Mouse (Mus musculus) neural tube, embryonic 12.5 days (tissue): ENCODE measurements around the gene Adrb1. TPM values are rescaled to one million over a fixed set of nuclear protein-coding genes. Genes with fewer than 3 reads are reported as not detected.

ENCODE experiments used
- ATAC-seq: fragments of 200-750 bp; cut with Nextera tagmentation; 2 replicates; pipeline ENCODE4 v1.8.0; 2017; ENCODE audit warnings: low read depth, mild to moderate bottlenecking, moderate TSS enrichment, moderate library complexity; ENCODE audit not compliant: low FRiP score
- H3K27ac ChIP-seq: fragments of 300-500 bp; sonication (generic); 2 replicates; pipeline ENCODE4 v1.5.1; 2016
- H3K27me3 ChIP-seq: fragments of 300-500 bp; sonication (generic); replicated peaks from 2 replicates; pipeline ENCODE4 v1.6.1; 2016; ENCODE audit warnings: mild to moderate bottlenecking
- H3K36me3 ChIP-seq: fragments of 300-500 bp; sonication (generic); 2 replicates; pipeline ENCODE4 v1.6.1; 2016; ENCODE audit warnings: mild to moderate bottlenecking
- H3K4me1 ChIP-seq: fragments of 300-500 bp; sonication (generic); 2 replicates; pipeline ENCODE4 v1.6.1; 2016
- H3K4me2 ChIP-seq: fragments of 300-500 bp; sonication (generic); replicated peaks from 2 replicates; pipeline ENCODE4 v1.6.1; 2016; ENCODE audit warnings: mild to moderate bottlenecking
- H3K4me3 ChIP-seq: fragments of 300-500 bp; sonication (generic); 2 replicates; pipeline ENCODE4 v1.5.1; 2016
- H3K9ac ChIP-seq: fragments of 300-500 bp; sonication (generic); 2 replicates; pipeline ENCODE4 v1.6.1; 2016; ENCODE audit warnings: mild to moderate bottlenecking
- H3K9me3 ChIP-seq: fragments of 300-500 bp; sonication (generic); 2 replicates; pipeline ENCODE4 v1.6.1; 2016; ENCODE audit warnings: mild to moderate bottlenecking
- WGBS: fragments of 180-500 bp; shearing (Covaris S2); methylation state at CpG from one replicate; pipeline ENCODE4 v1.1.7; 2016; 5-methylcytosine and 5-hydroxymethylcytosine counted together
- polyA plus RNA-seq: library from polyadenylated mRNA; unstranded; fragments of >200 nt; fragmentation: Nextera tagmentation; extraction: Ambion mirVana; gene quantifications from 2 replicates; pipeline ENCODE4 v1.2.1, GENCODE M21; 2016

Adrb1 gene
- polyA plus RNA-seq, 1 experiment from 2014 or later: 0.30 TPM

DNA sequence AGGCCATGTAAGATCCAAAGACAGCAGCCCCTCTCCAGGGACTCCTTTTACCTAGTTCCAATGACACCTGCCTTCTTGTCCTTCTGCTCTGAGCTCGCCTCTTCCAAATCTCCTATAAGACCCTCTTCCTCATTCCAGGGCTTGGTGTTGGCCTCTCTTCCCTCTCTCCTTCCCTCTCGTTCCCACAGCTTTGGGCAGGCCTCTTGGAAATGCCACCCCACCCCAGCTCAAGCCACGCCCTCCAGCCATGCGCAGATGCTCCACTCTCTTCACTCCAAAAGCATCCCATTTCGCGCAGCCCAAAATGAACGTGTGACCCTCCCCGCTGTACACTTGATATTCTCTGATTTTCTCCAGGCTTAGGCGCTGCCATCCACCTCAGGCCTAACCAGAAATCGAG is 34.3 kb upstream of the Adrb1 start:
- ATAC-seq: no peak
- no peak overlapping the region for H3K4me2 ChIP-seq
- 81% methylated on average over 10 of the region's 10 CpGs for WGBS

DNA sequence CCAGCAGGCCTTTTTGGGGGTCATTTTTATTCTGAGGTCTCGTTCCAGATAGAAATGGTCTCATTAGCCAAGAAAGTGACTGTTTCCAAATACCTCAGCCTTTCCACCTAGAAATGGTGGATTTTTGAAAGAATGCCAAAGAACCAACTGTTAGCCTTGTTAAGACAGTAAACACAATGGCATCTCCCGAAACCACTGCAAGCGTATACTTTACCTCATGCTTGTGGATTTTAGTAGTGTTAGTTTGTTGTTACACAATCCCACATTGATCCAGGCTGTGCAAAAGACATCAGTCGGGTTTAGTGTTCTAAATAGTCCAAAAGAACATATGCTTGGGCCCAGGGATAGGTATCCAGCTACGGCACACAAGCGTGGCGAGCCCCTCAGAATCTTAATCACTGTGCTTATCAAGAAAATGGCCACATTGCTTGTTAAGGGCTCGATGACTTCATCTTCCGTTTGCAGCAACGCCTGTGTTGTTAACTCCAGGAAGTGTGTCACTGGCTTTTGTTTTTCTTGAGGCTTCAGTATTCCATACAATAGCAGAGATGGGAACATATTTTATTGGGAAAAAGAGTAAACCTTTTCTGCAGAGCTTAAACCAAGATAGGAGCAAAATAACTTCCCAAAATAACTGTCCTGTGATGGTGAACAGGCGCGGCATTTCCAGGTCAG is 33.2 kb upstream of the Adrb1 start:
- no peak for ATAC-seq
- no peaks in the 10 kb centered on the region for H3K4me1 ChIP-seq
- no peak overlapping the region for H3K9ac ChIP-seq
- H3K4me2 ChIP-seq: no peak overlapping the region
- no peaks in the 10 kb centered on the region for H3K36me3 ChIP-seq
- WGBS: 83% methylated on average over 12 of the region's 12 CpGs
- H3K4me3 ChIP-seq: no peak overlapping the region
- no peaks in the 10 kb centered on the region for H3K9me3 ChIP-seq
- H3K27ac ChIP-seq: no peak overlapping the region
- no peaks in the 10 kb centered on the region for H3K27me3 ChIP-seq

More for the DNA sequence above, 34.3 kb upstream of the Adrb1 start:
- no peaks in the 10 kb centered on the region for H3K36me3 ChIP-seq
- H3K27me3 ChIP-seq: no peaks in the 10 kb centered on the region
- no peaks in the 10 kb centered on the region for H3K9me3 ChIP-seq
- no peak overlapping the region for H3K9ac ChIP-seq
- no peak overlapping the region for H3K27ac ChIP-seq
- no peak overlapping the region for H3K4me3 ChIP-seq
- no peaks in the 10 kb centered on the region for H3K4me1 ChIP-seq

DNA sequence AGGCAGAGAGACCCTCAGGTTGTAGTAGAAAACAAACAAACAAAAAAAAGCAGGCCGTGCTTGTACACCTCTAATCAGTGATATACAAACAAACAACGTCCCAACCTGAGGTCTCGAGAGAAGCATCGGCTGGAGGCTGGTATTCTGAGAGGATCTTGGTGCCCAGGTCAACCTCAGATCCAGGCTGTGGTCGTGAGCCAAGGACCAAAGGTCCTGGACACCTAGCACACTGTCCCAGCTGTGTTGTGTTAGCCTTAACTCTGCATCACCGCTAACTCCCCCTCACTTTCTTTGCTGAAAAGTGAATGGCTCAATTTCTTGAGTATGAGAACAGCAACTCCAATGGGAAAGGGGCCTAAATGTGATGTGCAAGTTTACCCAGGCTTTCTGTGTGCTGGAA is 32.5 kb upstream of the Adrb1 start:
- no peak overlapping the region for H3K27ac ChIP-seq
- no peak for ATAC-seq

DNA sequence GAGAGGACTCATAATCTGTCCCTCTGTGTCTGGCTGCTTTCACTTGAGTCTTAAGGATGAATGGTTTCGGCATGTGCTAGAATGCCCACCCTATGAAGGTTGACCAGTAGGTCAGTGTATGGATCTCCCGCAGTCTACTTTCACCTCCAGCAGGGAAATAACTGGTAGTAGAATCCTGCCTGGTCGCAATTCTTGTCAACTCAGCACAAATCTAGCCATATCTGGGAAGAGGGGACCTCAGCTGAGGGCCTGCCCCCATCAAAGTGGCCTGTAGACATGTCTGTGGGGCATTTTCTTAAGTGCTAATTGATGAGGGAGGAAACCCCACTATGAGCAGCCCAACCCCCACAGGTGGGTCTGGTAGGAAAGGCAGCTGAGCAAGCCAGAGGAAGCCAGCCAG is 30.9 kb upstream of the Adrb1 start:
- H3K27ac ChIP-seq: no peak overlapping the region
- no peak for ATAC-seq
- no peak overlapping the region for H3K9ac ChIP-seq
- WGBS: 85% methylated on average over 3 of the region's 3 CpGs
- no peaks in the 10 kb centered on the region for H3K27me3 ChIP-seq
- no peak overlapping the region for H3K4me2 ChIP-seq
- H3K4me1 ChIP-seq: no peaks in the 10 kb centered on the region
- no peaks in the 10 kb centered on the region for H3K36me3 ChIP-seq
- H3K4me3 ChIP-seq: no peak overlapping the region
- no peaks in the 10 kb centered on the region for H3K9me3 ChIP-seq

More for the DNA sequence above, 32.5 kb upstream of the Adrb1 start:
- no peaks in the 10 kb centered on the region for H3K27me3 ChIP-seq
- H3K4me1 ChIP-seq: no peaks in the 10 kb centered on the region
- H3K4me3 ChIP-seq: no peak overlapping the region
- H3K9ac ChIP-seq: no peak overlapping the region
- no peaks in the 10 kb centered on the region for H3K36me3 ChIP-seq
- whole genome bisulfite sequencing: 86% methylated on average over 6 of the region's 6 CpGs
- no peak overlapping the region for H3K4me2 ChIP-seq
- H3K9me3 ChIP-seq: no peaks in the 10 kb centered on the region

DNA sequence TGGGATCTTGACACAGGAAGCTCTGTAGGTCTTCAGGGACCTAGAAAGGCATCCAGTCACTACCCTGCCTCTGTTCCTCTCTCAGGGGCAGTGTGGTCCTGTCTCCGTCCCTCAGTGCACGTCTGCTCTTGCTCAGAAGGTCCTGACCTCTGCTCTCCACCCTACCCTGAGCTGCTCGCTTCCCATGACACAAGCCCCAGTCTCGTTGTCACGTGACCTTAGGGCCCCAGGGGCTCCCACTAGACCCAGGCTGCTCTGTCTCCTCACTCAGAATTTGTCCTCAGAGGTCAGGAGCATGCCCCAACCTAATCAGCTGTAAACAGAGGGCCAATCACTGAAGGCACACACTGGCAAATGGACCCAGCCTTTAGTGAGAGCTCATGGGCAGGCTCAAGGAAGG is 29.5 kb upstream of the Adrb1 start:
- Histone ChIP-seq H3K4me3 (no peak overlapping the region), H3K36me3 (no peaks in the 10 kb centered on the region), H3K27ac (no peak overlapping the region), H3K9me3 (no peaks in the 10 kb centered on the region), H3K4me2 (no peak overlapping the region), H3K27me3 (no peaks in the 10 kb centered on the region), H3K9ac (no peak overlapping the region), H3K4me1 (no peaks in the 10 kb centered on the region)
- 21% methylated on average over 5 of the region's 5 CpGs for WGBS
- no peak for ATAC-seq

DNA sequence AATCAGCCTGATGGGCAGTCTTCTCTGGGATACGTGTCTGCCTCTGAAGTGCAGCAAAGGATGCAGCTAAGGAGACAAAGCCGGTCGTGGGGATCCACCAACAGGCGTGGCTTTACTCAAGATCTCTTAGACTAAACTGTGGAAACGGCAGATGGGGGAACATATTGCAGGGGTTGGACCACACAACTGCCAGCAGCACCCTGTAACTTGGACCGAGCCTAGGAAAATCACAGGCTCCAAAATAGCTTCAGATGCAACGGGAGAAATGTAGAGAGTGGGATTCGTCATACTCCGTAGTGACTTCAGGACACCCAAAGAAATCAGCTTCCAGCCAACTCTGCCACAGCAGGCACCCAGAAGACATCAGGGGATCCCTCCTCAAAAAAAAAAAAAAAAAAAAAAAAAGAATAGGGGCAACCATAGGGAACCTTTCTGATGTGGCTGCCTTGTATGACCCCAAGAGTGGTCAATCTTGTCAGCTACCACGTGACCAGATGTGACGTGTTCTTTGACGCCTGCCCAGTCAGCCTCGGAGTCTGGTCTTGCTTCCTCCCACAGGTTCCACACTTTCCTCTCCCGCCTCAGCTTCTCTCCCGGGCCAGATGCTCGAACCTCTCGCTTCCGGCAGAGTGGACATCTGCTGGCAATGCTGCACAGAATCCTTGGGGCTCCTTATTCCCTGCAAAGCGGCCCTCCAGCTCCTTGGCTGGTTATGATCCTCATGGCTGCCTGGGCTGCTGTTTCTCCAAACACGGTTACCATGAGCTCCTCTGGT is 24.4 kb upstream of the Adrb1 start:
- no peaks in the 10 kb centered on the region for H3K4me1 ChIP-seq
- H3K4me2 ChIP-seq: no peak overlapping the region
- no peak for ATAC-seq
- no peak overlapping the region for H3K27ac ChIP-seq
- no peak overlapping the region for H3K4me3 ChIP-seq
- no peaks in the 10 kb centered on the region for H3K9me3 ChIP-seq
- H3K9ac ChIP-seq: no peak overlapping the region
- no peaks in the 10 kb centered on the region for H3K27me3 ChIP-seq
- 93% methylated on average over 20 of the region's 20 CpGs for WGBS
- H3K36me3 ChIP-seq: no peaks in the 10 kb centered on the region

DNA sequence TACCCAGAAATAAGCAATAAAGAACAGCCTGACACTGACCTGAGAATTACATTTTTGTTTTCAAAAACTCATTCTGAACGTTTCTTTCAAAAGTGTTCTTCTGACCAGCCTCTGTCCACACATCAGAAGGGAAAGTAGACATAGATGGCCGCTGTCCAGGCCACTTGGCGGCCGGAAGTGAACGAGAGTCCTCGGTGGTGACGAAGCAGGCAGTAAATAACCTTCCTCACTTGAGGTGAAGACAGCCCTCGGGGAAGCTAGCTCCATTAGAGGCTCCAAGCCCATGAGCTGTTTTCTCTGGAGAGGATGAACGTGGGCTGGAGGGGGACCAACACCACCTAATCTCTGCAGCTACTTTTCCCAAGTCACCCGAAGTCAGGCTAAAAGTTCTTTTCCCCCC is 21.2 kb upstream of the Adrb1 start:
- Histone ChIP-seq H3K27me3 (no peaks in the 10 kb centered on the region), H3K9me3 (no peaks in the 10 kb centered on the region), H3K9ac (no peak overlapping the region), H3K4me1 (no peaks in the 10 kb centered on the region), H3K36me3 (no peaks in the 10 kb centered on the region), H3K27ac (no peak overlapping the region), H3K4me2 (no peak overlapping the region), H3K4me3 (no peak overlapping the region)
- ATAC-seq: no peak
- 62% methylated on average over 10 of the region's 10 CpGs for WGBS

DNA sequence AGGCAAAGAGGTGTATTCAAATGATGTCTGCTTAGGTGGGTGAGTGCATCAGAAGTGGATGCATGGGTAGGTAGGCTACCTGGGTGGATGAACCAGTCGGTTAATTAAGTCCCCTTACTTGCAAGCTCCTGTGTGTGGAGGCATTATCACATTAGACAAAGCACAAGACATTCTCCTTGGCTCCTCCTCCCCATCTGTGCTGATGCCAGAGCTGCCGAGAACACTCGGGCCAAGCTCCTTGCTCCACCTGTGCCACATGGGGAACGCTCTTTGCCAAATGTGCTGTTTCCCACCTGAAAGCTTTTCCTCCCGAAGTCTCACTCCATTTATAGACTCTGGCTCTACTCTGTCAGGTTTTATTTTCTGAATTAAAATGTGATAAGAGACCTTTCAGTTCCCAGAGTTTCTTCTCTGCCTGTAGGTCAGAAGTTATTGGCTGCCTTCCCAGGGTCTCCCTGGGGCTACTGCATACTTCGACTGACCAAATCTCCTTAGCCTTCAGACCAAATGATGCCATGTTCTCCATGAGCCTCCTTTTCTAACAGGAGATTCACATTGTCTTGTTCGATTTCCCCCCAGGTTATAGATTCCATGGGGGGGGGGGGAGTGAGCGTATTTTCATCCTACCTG is 20.5 kb upstream of the Adrb1 start:
- Histone ChIP-seq H3K4me2 (no peak overlapping the region), H3K9ac (no peak overlapping the region), H3K4me3 (no peak overlapping the region), H3K36me3 (no peaks in the 10 kb centered on the region), H3K4me1 (no peaks in the 10 kb centered on the region), H3K27me3 (no peaks in the 10 kb centered on the region), H3K9me3 (no peaks in the 10 kb centered on the region), H3K27ac (no peak overlapping the region)
- no peak for ATAC-seq
- WGBS: 89% methylated on average over 8 of the region's 8 CpGs

DNA sequence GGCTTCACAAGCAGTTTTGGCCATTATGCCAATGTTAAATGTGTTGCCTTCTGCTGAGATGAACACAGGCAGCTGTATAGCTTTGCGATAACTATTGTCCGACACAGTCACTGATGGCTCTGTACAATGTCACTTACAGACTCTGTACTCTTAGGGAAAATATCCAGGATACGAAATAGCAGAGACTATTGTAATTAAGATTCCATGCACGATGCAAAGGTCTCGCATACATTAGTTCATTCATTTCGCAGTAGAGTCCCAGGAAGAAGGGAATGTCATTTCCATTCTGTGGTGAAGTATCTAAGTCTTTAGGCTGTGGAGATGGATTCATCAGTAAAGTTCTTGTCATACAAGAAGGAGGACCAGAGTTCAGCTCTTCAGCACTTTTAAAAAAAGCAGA is 20.0 kb upstream of the Adrb1 start:
- H3K9ac ChIP-seq: no peak overlapping the region
- no peak overlapping the region for H3K4me2 ChIP-seq
- H3K4me1 ChIP-seq: no peaks in the 10 kb centered on the region
- no peak overlapping the region for H3K27ac ChIP-seq
- no peak for ATAC-seq
- H3K4me3 ChIP-seq: no peak overlapping the region
- H3K27me3 ChIP-seq: no peaks in the 10 kb centered on the region
- no peaks in the 10 kb centered on the region for H3K36me3 ChIP-seq
- WGBS: 79% methylated on average over 6 of the region's 6 CpGs
- H3K9me3 ChIP-seq: no peaks in the 10 kb centered on the region

DNA sequence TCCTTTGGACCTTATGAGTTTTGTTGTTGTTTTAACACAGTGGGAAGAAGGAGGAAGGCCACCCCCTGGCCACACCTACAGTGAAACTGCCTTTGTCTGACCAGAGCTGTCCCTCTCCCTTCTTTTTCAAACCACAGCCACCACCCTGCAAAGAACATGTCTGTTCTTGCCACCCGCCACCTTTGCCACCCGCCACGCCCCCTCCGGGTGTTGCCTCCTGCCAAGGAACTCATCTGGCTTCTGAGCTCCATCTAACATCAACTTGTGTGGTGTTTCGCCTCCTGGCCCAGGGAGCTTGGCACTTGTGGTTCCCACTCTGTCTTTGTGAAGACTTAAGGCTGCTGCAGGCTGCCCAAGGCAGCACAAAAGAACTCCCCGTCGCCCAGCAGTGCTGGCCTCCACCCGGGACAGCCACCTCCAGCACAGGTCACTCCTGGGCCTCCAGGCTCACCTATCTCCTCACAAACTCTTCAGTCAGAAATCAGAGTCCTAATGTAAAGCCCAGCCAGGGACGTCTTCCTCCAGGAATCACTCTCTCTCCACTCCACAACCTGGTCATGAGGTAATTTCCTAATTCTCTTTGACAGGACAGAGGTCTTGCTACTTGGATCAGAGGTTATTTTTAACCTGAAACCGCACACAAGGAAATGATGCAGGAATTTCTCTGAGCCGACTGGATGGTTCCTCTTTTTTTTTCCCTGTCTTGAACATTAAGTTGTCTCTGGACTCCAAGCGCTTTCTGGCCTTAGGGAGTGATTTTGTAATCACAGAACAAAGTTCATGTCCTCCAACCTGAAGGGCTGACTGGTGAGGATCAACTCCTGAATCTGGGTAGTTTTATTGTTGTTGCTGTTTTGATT is 18.5 kb upstream of the Adrb1 start:
- no peak for ATAC-seq
- no peak overlapping the region for H3K4me3 ChIP-seq
- no peaks in the 10 kb centered on the region for H3K4me1 ChIP-seq
- H3K27me3 ChIP-seq: no peaks in the 10 kb centered on the region
- no peaks in the 10 kb centered on the region for H3K36me3 ChIP-seq
- H3K9ac ChIP-seq: no peak overlapping the region
- H3K9me3 ChIP-seq: no peaks in the 10 kb centered on the region
- H3K27ac ChIP-seq: no peak overlapping the region
- no peak overlapping the region for H3K4me2 ChIP-seq
- WGBS: 81% methylated on average over 12 of the region's 12 CpGs

DNA sequence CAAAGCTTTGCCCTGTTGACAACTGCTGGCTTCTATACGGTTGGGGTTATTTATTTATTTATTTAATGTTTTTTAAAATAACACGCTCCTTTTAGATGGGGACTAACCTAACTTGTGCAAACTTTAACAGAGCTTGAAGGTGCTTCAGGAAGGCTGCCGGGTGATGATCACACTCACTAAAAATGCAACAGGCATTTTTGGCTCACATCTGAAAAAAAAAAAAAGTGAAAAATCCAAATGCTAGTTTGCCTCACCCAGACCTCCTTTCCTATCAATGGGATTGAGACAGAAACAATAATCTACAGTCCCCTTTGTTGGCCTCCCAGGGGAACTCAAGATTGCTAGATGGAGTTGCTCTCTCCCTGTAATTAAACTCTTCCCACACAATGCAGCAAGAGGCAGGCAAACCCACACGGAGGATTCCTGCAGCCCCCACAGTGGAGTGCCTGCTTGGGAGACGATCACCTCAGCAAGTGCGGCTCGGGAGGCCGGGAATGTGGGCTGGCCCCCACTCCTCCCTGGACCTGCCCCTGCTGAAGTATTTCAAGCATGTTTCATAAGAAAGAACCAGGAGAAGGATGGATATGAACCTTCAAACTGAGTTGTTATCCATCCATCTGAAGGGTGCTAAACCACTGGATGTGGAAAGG is 16.8 kb upstream of the Adrb1 start:
- H3K4me3 ChIP-seq: no peak overlapping the region
- H3K36me3 ChIP-seq: no peaks in the 10 kb centered on the region
- H3K4me2 ChIP-seq: no peak overlapping the region
- no peak for ATAC-seq
- H3K27me3 ChIP-seq: no peaks in the 10 kb centered on the region
- H3K27ac ChIP-seq: no peak overlapping the region
- no peaks in the 10 kb centered on the region for H3K9me3 ChIP-seq
- no peak overlapping the region for H3K9ac ChIP-seq
- no peaks in the 10 kb centered on the region for H3K4me1 ChIP-seq
- 37% methylated on average over 8 of the region's 8 CpGs for WGBS
